Mouse (Mus musculus) heart, adult 2 months (tissue): Measurements from ENCODE around the gene Selenop.

ENCODE experiments used
- CTCF ChIP-seq: fragments of 200-600 bp; IDR thresholded peaks from 2 replicates; pipeline ENCODE4 v1.8.1; 2022; ENCODE audit warnings: antibody characterized with exemption, mild to moderate bottlenecking, moderate library complexity
- EP300 ChIP-seq: fragments of 200-500 bp; IDR thresholded peaks from 2 replicates; pipeline ENCODE4 v1.6.1; 2011; ENCODE audit warnings: low read depth, low read length, control low read depth; ENCODE audit not compliant: insufficient read depth
- POLR2A ChIP-seq: fragments of 200-500 bp; IDR thresholded peaks from 2 replicates; pipeline ENCODE4 v1.6.1; 2011; ENCODE audit warnings: mild to moderate bottlenecking, low read depth, low read length, control low read depth; ENCODE audit not compliant: insufficient read depth

DNA sequence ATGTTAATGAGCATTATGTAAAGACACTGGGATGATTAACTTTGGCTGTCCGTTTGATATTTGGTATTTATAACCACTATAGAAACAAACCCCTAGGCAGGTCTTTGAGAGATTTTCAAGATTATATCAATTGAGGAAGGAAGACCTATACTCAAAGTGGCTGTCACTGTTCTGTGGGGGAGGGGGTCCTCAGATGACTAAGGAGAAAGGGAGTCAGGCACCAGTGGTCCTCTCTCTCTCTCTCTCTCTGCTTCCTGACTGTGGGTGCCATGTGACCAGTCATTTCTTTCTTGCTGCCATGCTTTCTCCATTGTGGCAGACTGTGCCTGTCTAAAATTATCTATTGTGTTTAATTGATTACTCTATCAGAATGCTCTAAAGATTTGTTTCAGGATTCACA is 3.5 kb upstream of the Selenop start:
- no peak for TF ChIP-seq POLR2A
- no peak for TF ChIP-seq CTCF
- TF ChIP-seq EP300: no peak
